Mouse (Mus musculus) heart, embryonic 16.5 days (tissue): ENCODE measurements around the gene Shb. TPM values are rescaled to one million over a fixed set of nuclear protein-coding genes. Genes with fewer than 3 reads are reported as not detected.

Source experiments
- ATAC-seq: fragments of 200-750 bp; cut with Nextera tagmentation; replicated peaks from 2 replicates; pipeline ENCODE4 v1.8.0; 2017; ENCODE audit warnings: moderate number of reproducible peaks; ENCODE audit not compliant: insufficient read depth, low FRiP score; ENCODE audit errors: extremely low read depth
- H3K27ac ChIP-seq: fragments of 300-500 bp; sonication (generic); 2 replicates; pipeline ENCODE4 v1.5.1; 2014; ENCODE audit warnings: mild to moderate bottlenecking, low read length, control low read depth, moderate library complexity
- H3K27me3 ChIP-seq: fragments of 300-500 bp; sonication (generic); 2 replicates; pipeline ENCODE4 v1.6.1; 2014; ENCODE audit warnings: low read length, mixed read lengths; ENCODE audit not compliant: control insufficient read depth, insufficient read depth
- H3K36me3 ChIP-seq: fragments of 300-500 bp; sonication (generic); 2 replicates; pipeline ENCODE4 v1.6.1; 2014; ENCODE audit not compliant: control insufficient read depth, insufficient read depth
- H3K4me1 ChIP-seq: fragments of 300-500 bp; sonication (generic); 2 replicates; pipeline ENCODE4 v1.6.1; 2014; ENCODE audit warnings: low read length, mixed read lengths; ENCODE audit not compliant: control insufficient read depth, insufficient read depth
- H3K4me2 ChIP-seq: fragments of 300-500 bp; sonication (generic); 2 replicates; pipeline ENCODE4 v1.6.1; 2014; ENCODE audit warnings: low read depth, mild to moderate bottlenecking, control low read depth, low read length
- H3K4me3 ChIP-seq: fragments of 300-500 bp; sonication (generic); 2 replicates; pipeline ENCODE4 v1.5.1; 2014; ENCODE audit warnings: mild to moderate bottlenecking, control low read depth, low read length
- H3K9ac ChIP-seq: fragments of 300-500 bp; sonication (generic); 2 replicates; pipeline ENCODE4 v1.6.1; 2014; ENCODE audit warnings: low read length, control low read depth
- H3K9me3 ChIP-seq: fragments of 300-500 bp; sonication (generic); replicated peaks from 2 replicates; pipeline ENCODE4 v1.6.1; 2016; ENCODE audit warnings: low read length; ENCODE audit not compliant: control insufficient read depth
- WGBS: fragments of 180-500 bp; shearing (Covaris S2); extraction: QIAGEN DNeasy Blood & Tissue Kit; methylation state at CpG from one replicate; pipeline ENCODE4 v1.1.7; 2014; 5-methylcytosine and 5-hydroxymethylcytosine counted together
- polyA plus RNA-seq: library from polyadenylated mRNA; unstranded; fragments of >200 nt; fragmentation: Nextera tagmentation; extraction: Ambion mirVana; gene quantifications from 2 replicates; pipeline ENCODE4 v1.2.1, GENCODE M21; 2015

Shb gene
- polyA plus RNA-seq, 1 experiment from 2014 or later, result 7.6 TPM

- Histone ChIP-seq H3K27me3 (no peaks in the 10 kb centered on the region), H3K9ac (no peak overlapping the region), H3K9me3 (no peaks in the 10 kb centered on the region), H3K36me3 (no peaks in the 10 kb centered on the region), H3K4me3 (no peak overlapping the region), H3K27ac (no peak overlapping the region), H3K4me2 (no peak overlapping the region), H3K4me1 (no peaks in the 10 kb centered on the region)
- no peak for ATAC-seq
- 62% methylated on average over 5 of the region's 5 CpGs for WGBS
Observed at GRCm38 (mm10) chr4:45549514-45549913, 17.2 kb upstream of the Shb start.

DNA sequence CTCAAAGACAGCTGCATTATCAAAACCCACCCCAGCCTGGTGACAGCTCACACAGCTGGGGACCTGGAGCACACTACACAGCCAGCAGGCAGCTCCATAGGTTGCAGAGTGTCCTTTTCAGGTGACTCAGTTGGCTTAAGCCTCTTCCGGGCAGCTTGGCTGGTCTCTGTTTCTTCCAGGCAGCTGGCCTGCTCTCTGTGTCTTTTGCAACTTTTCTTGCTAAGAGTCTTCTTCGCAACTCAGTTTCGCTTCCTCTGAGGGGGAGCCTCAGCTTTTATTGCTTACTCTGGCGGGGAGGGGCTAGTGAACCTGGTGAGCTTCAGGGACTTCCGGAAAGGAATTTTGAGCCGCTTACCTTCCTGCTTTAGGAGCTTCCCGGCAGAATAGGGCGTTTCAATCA is 13.6 kb upstream of the Shb start:
- no peaks in the 10 kb centered on the region for H3K4me1 ChIP-seq

DNA sequence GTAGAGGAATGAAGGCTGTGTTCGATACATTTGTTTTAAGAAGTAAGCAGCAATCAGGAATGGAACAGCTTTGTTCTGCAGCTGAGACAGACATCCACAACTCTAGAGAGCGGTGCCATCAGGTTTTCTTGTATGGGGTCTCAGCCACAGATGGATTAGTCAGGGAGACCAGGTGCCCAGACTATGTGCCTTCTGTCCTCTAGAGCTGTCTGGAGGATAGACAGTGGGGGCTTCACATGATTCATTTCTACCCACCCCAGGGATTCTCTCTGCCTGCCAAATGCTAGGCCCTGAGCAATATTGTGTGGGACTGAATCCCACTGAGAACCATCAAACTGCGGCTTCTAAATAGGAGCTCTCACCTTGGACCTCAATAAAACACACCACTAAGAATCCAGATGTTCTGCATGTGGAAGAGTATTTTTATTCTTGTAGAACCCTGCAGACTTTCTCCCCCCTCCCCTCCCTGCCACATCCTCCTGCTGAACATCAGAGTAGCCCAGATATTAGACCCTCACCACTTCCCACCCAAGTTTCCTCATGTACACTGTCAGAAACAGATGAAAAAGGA is 11.3 kb upstream of the Shb start:
- H3K9ac ChIP-seq, result no peak overlapping the region
- ATAC-seq, result no peak
- no peak overlapping the region for H3K4me3 ChIP-seq
- H3K36me3 ChIP-seq, result no peaks in the 10 kb centered on the region
- no peaks in the 10 kb centered on the region for H3K27me3 ChIP-seq
- H3K27ac ChIP-seq, result no peak overlapping the region
- H3K4me1 ChIP-seq, result no peaks in the 10 kb centered on the region
- H3K9me3 ChIP-seq, result no peaks in the 10 kb centered on the region
- H3K4me2 ChIP-seq, result no peak overlapping the region
- 87% methylated on average over 3 of the region's 3 CpGs for WGBS

More for the DNA sequence above, 13.6 kb upstream of the Shb start:
- no peaks in the 10 kb centered on the region for H3K9me3 ChIP-seq
- H3K27me3 ChIP-seq, result no peaks in the 10 kb centered on the region
- no peak for ATAC-seq
- no peak overlapping the region for H3K4me3 ChIP-seq
- no peak overlapping the region for H3K4me2 ChIP-seq
- H3K36me3 ChIP-seq, result no peaks in the 10 kb centered on the region
- 64% methylated on average over 8 of the region's 8 CpGs for WGBS
- H3K27ac ChIP-seq, result no peak overlapping the region
- no peak overlapping the region for H3K9ac ChIP-seq

GRCm38 (mm10) chr4:45540151-45540933 is 8.1 kb upstream of the Shb start:
- 69% methylated on average over 15 of the region's 15 CpGs for WGBS
- Histone ChIP-seq H3K36me3 (no peaks in the 10 kb centered on the region), H3K9me3 (no peaks in the 10 kb centered on the region), H3K4me1 (no peaks in the 10 kb centered on the region), H3K27me3 (no peaks in the 10 kb centered on the region), H3K9ac (no peak overlapping the region), H3K27ac (no peak overlapping the region), H3K4me3 (no peak overlapping the region), H3K4me2 (no peak overlapping the region)
- ATAC-seq, result no peak

DNA sequence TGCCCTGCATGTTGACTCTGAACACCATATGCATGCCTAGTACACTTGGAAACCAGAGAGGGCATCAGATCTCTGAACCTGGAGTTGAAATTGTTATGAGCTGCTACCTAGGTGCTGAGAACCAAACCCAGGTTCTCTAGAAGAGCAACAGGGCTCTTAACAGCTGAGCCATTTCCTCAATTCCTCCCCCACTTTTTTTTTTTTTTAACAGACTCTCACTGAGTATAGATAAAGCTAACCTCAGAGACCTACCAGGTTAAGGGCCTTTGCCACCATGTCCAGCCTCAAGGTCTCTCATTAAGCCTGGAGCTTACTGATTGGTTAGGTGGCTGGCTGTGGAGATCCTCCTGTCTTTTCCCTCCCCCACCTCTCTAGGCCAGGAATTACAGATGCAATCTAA is 6.9 kb upstream of the Shb start:
- no peak overlapping the region for H3K9ac ChIP-seq
- no peak overlapping the region for H3K4me2 ChIP-seq
- no peaks in the 10 kb centered on the region for H3K9me3 ChIP-seq
- no peaks in the 10 kb centered on the region for H3K36me3 ChIP-seq
- no peaks in the 10 kb centered on the region for H3K27me3 ChIP-seq
- H3K4me3 ChIP-seq, result no peak overlapping the region
- H3K27ac ChIP-seq, result no peak overlapping the region
- no peaks in the 10 kb centered on the region for H3K4me1 ChIP-seq
- ATAC-seq, result no peak

DNA sequence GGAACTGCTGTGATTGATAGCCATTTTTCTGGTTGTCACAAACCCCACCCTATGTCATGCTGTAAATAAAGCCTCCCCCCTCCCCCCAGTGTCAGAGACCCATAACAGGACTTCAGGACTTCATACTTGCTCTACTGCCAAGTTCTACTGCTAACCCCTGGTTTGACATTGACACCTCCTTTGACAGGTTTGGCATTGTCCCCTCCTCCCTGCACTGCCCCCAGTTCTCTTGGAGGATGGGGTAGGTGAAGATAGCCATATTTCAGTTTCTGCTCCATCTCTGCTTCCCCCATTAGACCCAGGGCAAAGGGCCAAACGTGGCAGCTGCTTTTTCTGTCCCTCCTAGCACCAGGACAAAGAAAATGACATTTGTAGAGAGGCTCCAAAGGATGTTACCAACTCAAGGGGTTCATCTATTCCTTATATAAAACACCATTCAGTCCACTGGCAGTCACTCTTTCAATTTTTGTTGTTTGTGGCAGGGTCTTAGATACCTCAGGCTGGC is 1.2 kb upstream of the Shb start:
- H3K27ac ChIP-seq, result 0 out of 2 replicates have a peak overlapping the region, but pooled peaks have one; percentile 7
- no peaks in the 10 kb centered on the region for H3K9me3 ChIP-seq
- no peaks in the 10 kb centered on the region for H3K36me3 ChIP-seq
- 22% methylated on average over 1 of the region's 1 CpGs for WGBS
- H3K9ac ChIP-seq, result no peak overlapping the region
- ATAC-seq, result no peak
- H3K4me2 ChIP-seq, result no peak overlapping the region
- no peak overlapping the region for H3K4me3 ChIP-seq
- no peaks in the 10 kb centered on the region for H3K27me3 ChIP-seq
- peaks cover 20% of the 10 kb centered on the region for H3K4me1 ChIP-seq

- H3K9ac ChIP-seq, result peak overlapping the region; percentile 91
- no peaks in the 10 kb centered on the region for H3K27me3 ChIP-seq
- H3K27ac ChIP-seq, result peak overlapping the region; percentile 99
- peak; percentile 92 for ATAC-seq
- H3K4me2 ChIP-seq, result peak overlapping the region; percentile 90
- H3K36me3 ChIP-seq, result no peaks in the 10 kb centered on the region
- no peaks in the 10 kb centered on the region for H3K9me3 ChIP-seq
- peaks cover 31% of the 10 kb centered on the region for H3K4me1 ChIP-seq
- WGBS, result under 1% methylated on average over 55 of the region's 68 CpGs
- peak overlapping the region; percentile 86 for H3K4me3 ChIP-seq
Observed at GRCm38 (mm10) chr4:45530662-45531542, 1.4 kb downstream of the Shb start.

DNA sequence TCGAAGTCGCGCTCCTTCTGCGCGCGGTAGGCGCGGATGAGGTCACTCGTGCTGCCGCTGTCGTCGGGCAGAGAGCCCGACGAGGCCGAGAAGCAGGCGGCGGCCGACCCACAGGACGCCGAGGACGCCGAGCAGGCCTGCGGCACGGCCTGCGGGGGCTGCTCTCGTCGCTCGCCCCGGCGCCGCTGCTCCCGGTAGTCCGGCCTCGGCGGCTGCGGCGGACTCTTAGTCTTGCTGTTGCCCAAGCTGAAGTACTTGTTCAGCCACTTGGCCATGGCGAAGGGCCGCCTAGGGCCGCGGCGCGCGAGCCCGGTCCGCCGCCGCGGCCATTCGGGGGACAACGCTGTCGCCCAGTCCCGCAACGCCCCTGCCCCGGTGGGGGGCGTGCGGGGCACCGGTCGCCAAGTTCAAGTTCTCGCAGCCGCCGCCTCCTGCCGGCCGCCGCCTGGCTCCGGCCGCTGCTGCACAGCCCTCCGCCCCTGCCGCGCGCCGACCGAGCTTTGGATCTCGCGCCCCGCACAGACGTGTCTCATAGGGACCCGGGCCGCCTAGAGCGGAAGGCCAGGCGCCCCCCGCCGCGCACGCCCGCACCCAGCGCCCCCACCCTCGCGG is 2.2 kb downstream of the Shb start:
- H3K27me3 ChIP-seq, result no peaks in the 10 kb centered on the region
- H3K9me3 ChIP-seq, result no peaks in the 10 kb centered on the region
- peak overlapping the region; percentile 86 for H3K4me3 ChIP-seq
- peak overlapping the region; percentile 91 for H3K9ac ChIP-seq
- ATAC-seq, result no peak; the same call in 1 of the 2 replicates
- H3K4me1 ChIP-seq, result peaks cover 33% of the 10 kb centered on the region
- under 1% methylated on average over 86 of the region's 89 CpGs for WGBS
- H3K27ac ChIP-seq, result peak overlapping the region; percentile 94
- peak overlapping the region; percentile 90 for H3K4me2 ChIP-seq
- no peaks in the 10 kb centered on the region for H3K36me3 ChIP-seq
